Mouse (Mus musculus) testis, adult 2 months (tissue): ENCODE data around the gene Atp2c2.

ENCODE experiments used
- CTCF ChIP-seq: fragments of 200-500 bp; IDR thresholded peaks from 2 replicates; pipeline ENCODE4 v1.5.1; 2012; ENCODE audit warnings: low read depth, mild to moderate bottlenecking, inconsistent platforms, low read length, moderate library complexity; ENCODE audit not compliant: control insufficient read depth, insufficient read depth, insufficient replicate concordance
- POLR2A ChIP-seq: fragments of 200-500 bp; IDR thresholded peaks from 2 replicates; pipeline ENCODE4 v1.6.1; 2012; ENCODE audit warnings: low read depth, mild to moderate bottlenecking, inconsistent platforms, low read length, moderate library complexity; ENCODE audit not compliant: control insufficient read depth

GRCm38 (mm10) chr8:119786871-119787270, 87.1 kb downstream of the Atp2c2 start:
- TF ChIP-seq CTCF, result no peak
- no peak for TF ChIP-seq POLR2A
